ENCODE assay signal across 8 mouse cellular contexts in genomic region chr9:120619347-120619708, GRCm38 (mm10). TPM values are rescaled to one million over a fixed set of nuclear protein-coding genes. Genes with fewer than 3 reads are reported as not detected.
A peak's percentile ranks its signal among the peaks of the same experiment; 100 is the strongest.
DNase-seq lines count a peak whose midpoint lies in the region; ATAC-seq lines count a peak whose summit lies in the region.

No protein-coding gene starts in this region.

- H3K27ac ChIP-seq in heart, embryonic 11.5 days (ENCODE audit: low read depth, low read length), result no peak overlapping the region
- H3K27ac ChIP-seq in neural tube, embryonic 11.5 days (ENCODE audit: low read depth, low read length), result peak overlapping the region; percentile 67
- H3K27ac ChIP-seq in limb, embryonic 11.5 days (replicated peaks; ENCODE audit: low read depth, low read length), result no peak overlapping the region
- H3K27ac ChIP-seq in stomach, embryonic 15.5 days, result no peak overlapping the region

- no peak for ATAC-seq in heart, embryonic 11.5 days (replicated peaks; ENCODE audit: insufficient number of reproducible peaks, low FRiP score, low TSS enrichment)
- peak; percentile 58; the same call in 1 of the 2 replicates for ATAC-seq in neural tube, embryonic 11.5 days (ENCODE audit: insufficient read depth, low FRiP score, low TSS enrichment)
- no peak for ATAC-seq in limb, embryonic 11.5 days (ENCODE audit: insufficient number of reproducible peaks, low FRiP score, low TSS enrichment, low read depth)
- no peak for ATAC-seq in stomach, embryonic 15.5 days (ENCODE audit: insufficient read depth, low FRiP score, low read depth)

- no peak for DNase-seq in heart, postnatal 10 days
- no peak for DNase-seq in neural tube, embryonic 11.5 days (ENCODE audit: low spot score)
- DNase-seq in neural tube, embryonic 10.5 days (ENCODE audit: extremely low spot score, low spot score), result no peak
- no peak for DNase-seq in limb, embryonic 11.5 days (ENCODE audit: low spot score)
- DNase-seq in thymus, postnatal 14 days, result no peak
- no peak for DNase-seq in right cerebral cortex, postnatal 25 days

- no peaks in the 10 kb centered on the region for H3K36me3 ChIP-seq in heart, embryonic 11.5 days (ENCODE audit: control insufficient read depth, insufficient read depth, low read length)
- H3K36me3 ChIP-seq in neural tube, embryonic 11.5 days (ENCODE audit: control insufficient read depth, insufficient read depth, low read length), result no peaks in the 10 kb centered on the region
- H3K36me3 ChIP-seq in limb, embryonic 11.5 days (ENCODE audit: control insufficient read depth, insufficient read depth, low read length), result no peaks in the 10 kb centered on the region
- no peaks in the 10 kb centered on the region for H3K36me3 ChIP-seq in stomach, embryonic 15.5 days

- no peaks in the 10 kb centered on the region; the same call in 1 of the 2 replicates for H3K9me3 ChIP-seq in heart, embryonic 11.5 days (replicated peaks; ENCODE audit: control insufficient read depth, low read length)
- peaks cover 8% of the 10 kb centered on the region; the same call in 1 of the 2 replicates for H3K9me3 ChIP-seq in neural tube, embryonic 11.5 days (ENCODE audit: control insufficient read depth, low read length)
- H3K9me3 ChIP-seq in limb, embryonic 11.5 days (ENCODE audit: control insufficient read depth, low read length), result peaks cover 4% of the 10 kb centered on the region; the same call in 1 of the 2 replicates
- H3K9me3 ChIP-seq in stomach, embryonic 15.5 days, result no peaks in the 10 kb centered on the region

- peak overlapping the region; percentile 32 for H3K4me3 ChIP-seq in heart, embryonic 11.5 days (ENCODE audit: low read depth, low read length)
- peak overlapping the region; percentile 12; the same call in 1 of the 2 replicates for H3K4me3 ChIP-seq in neural tube, embryonic 11.5 days (ENCODE audit: low read depth, low read length)
- H3K4me3 ChIP-seq in limb, embryonic 11.5 days (ENCODE audit: low read depth, low read length), result 0 out of 2 replicates have a peak overlapping the region, but pooled peaks have one; percentile 17
- peak overlapping the region; percentile 19; the same call in 1 of the 2 replicates for H3K4me3 ChIP-seq in stomach, embryonic 15.5 days (replicated peaks)

- 8% methylated on average over 10 of the region's 10 CpGs for WGBS in heart, embryonic 11.5 days (ENCODE audit: insufficient replicate concordance)
- 9% methylated on average over 10 of the region's 10 CpGs for WGBS in neural tube, embryonic 11.5 days
- WGBS in limb, embryonic 11.5 days, result 13% methylated on average over 10 of the region's 10 CpGs
- WGBS in stomach, embryonic 15.5 days, result 23% methylated on average over 10 of the region's 10 CpGs

- intact Hi-C loops in heart, postnatal 10 days (cut with DNase I), result no loop called here

- peak overlapping the region; percentile 2; the same call in 1 of the 2 replicates for H3K9ac ChIP-seq in heart, embryonic 11.5 days (ENCODE audit: low read depth, low read length)
- H3K9ac ChIP-seq in neural tube, embryonic 11.5 days (ENCODE audit: low read length), result peak overlapping the region; percentile 55
- peak overlapping the region; percentile 41; the same call in 1 of the 2 replicates for H3K9ac ChIP-seq in limb, embryonic 11.5 days (ENCODE audit: low read length)
- H3K9ac ChIP-seq in stomach, embryonic 15.5 days, result no peak overlapping the region

- H3K27me3 ChIP-seq in heart, embryonic 11.5 days (ENCODE audit: control insufficient read depth, insufficient read depth, low read length), result peaks cover 6% of the 10 kb centered on the region; the same call in 1 of the 2 replicates
- no peaks in the 10 kb centered on the region for H3K27me3 ChIP-seq in neural tube, embryonic 11.5 days (ENCODE audit: control insufficient read depth, insufficient read depth, low read length)
- H3K27me3 ChIP-seq in limb, embryonic 11.5 days (ENCODE audit: control insufficient read depth, insufficient read depth, low read length), result no peaks in the 10 kb centered on the region
- no peaks in the 10 kb centered on the region for H3K27me3 ChIP-seq in stomach, embryonic 15.5 days (replicated peaks)

- H3K4me2 ChIP-seq in heart, embryonic 11.5 days, result peak overlapping the region; percentile 62
- peak overlapping the region; percentile 33 for H3K4me2 ChIP-seq in neural tube, embryonic 11.5 days (ENCODE audit: low read depth)
- peak overlapping the region; percentile 61 for H3K4me2 ChIP-seq in limb, embryonic 11.5 days (ENCODE audit: low read depth, severe bottlenecking)
- peak overlapping the region; percentile 52 for H3K4me2 ChIP-seq in stomach, embryonic 15.5 days

- peaks cover 3% of the 10 kb centered on the region; the same call in 1 of the 2 replicates for H3K4me1 ChIP-seq in heart, embryonic 11.5 days (ENCODE audit: control insufficient read depth, insufficient read depth, low read length)
- peaks cover 15% of the 10 kb centered on the region for H3K4me1 ChIP-seq in neural tube, embryonic 11.5 days (ENCODE audit: control insufficient read depth, insufficient read depth, low read length)
- H3K4me1 ChIP-seq in limb, embryonic 11.5 days (ENCODE audit: control insufficient read depth, insufficient read depth, low read length), result peaks cover 11% of the 10 kb centered on the region; the same call in 1 of the 2 replicates
- peaks cover 8% of the 10 kb centered on the region; the same call in 1 of the 2 replicates for H3K4me1 ChIP-seq in stomach, embryonic 15.5 days

RNA-seq across cellular contexts. Expression of gene Rpl14, which starts 48.1 kb away (rescaled TPM):
- polyA plus RNA-seq in heart, embryonic 11.5 days (2014; fragmentation: Nextera tagmentation; extraction: Ambion mirVana), result 644 and 729 TPM in 2 replicates
- total RNA-seq in heart, postnatal 10 days (2021), result 100 to 1,000 TPM; 373 to 377 TPM
- polyA plus RNA-seq in neural tube, embryonic 11.5 days (2014; fragmentation: Nextera tagmentation; extraction: Ambion mirVana), result 750 and 805 TPM in 2 replicates
- polyA plus RNA-seq in limb, embryonic 11.5 days (2014; fragmentation: Nextera tagmentation; extraction: Ambion mirVana), result 962 and 998 TPM in 2 replicates
- polyA plus RNA-seq in stomach, embryonic 15.5 days (2015; fragmentation: Nextera tagmentation; extraction: Ambion mirVana), result 694 and 820 TPM in 2 replicates
